Mouse (Mus musculus): ENCODE results near the gene Strn. TPM values are rescaled to one million over a fixed set of nuclear protein-coding genes. Genes with fewer than 3 reads are reported as not detected.
"Not testable (repeated sequence)": the region's sequence is repeated elsewhere in the genome, so short reads cannot be mapped to it uniquely, and the experiment has no call there.

Strn gene
- polyA plus RNA-seq, 2 experiments: 3.1 TPM

DNA sequence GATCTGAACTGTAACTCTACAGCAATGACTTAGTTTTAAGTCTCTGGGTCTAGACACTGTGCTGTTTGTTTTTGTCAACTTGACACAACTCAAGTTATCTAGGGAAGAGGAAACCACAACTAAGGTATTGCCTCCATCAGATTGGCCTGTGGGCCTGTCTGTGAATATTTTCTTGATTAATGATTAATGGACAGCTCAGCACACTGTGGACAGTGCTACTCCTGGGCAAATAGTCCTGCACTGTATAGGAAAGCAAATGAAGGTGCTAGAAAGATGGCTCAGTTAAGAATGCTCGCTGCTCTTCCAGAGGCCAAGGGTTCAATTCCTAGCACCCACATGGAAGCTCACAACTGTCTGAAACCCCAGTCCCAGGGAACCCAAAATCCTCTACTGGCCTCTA, 38.0 kb downstream of the Strn start:
- Histone ChIP-seq H3K4me1 (replicated peaks; ENCODE audit: control insufficient read depth in 2 of 2, insufficient read depth in 2 of 2, low read length in 1 of 2) (peaks cover 2 to 10% of the 10 kb centered on the region in 2 experiments; a peak in 2 of 4 replicates), H3K4me3 (ENCODE audit: insufficient read depth in 1 of 2, low read depth in 2 of 2, low read length in 2 of 2) (no peak overlapping the region), H3K27ac (no peak overlapping the region), H3K9me3 (ENCODE audit: control insufficient read depth, low read length) (no peaks in the 10 kb centered on the region), H3K36me3 (replicated peaks; ENCODE audit: control insufficient read depth, insufficient read depth, low read depth) (no peaks in the 10 kb centered on the region), H3K27me3 (ENCODE audit: control insufficient read depth, insufficient read depth, low read length) (no peaks in the 10 kb centered on the region), H3K4me2 (ENCODE audit: low read depth) (no peak overlapping the region), H3K9ac (replicated peaks) (no peak overlapping the region)
- peak; percentile 50; the same call in 1 of the 2 replicates for ATAC-seq (ENCODE audit: insufficient read depth)
- 49% methylated on average over 1 of the region's 1 CpGs for WGBS (ENCODE audit: insufficient replicate concordance)
- no peak for DNase-seq (ENCODE audit: low read depth in 3 of 3, low spot score in 3 of 3)
- no peak for TF ChIP-seq EP300 (IDR thresholded peaks at IDR 0.05; ENCODE audit: low read depth)
- no peak for TF ChIP-seq CTCF (IDR thresholded peaks at IDR 0.05; ENCODE audit: low read depth)

DNA sequence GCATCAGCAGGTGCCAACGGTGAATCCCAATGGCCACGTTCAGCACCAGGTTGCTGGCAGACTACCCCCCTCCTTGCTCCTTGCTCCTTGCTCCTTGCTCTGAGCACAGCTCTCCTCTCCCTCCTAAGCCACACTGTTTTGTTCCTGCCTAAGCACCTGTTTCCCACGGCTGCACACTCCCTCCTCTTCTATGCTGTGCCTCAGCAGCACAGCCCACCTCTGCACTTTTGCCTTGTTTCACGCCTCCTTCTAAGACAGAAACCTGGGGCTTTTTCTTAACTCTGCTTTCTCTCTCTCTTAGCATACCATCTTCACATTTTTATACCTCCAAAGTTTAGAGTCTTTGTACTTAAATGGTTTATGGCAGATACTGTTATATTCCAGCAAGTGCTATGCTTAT, 39.5 kb downstream of the Strn start:
- TF ChIP-seq CTCF (IDR thresholded peaks at IDR 0.05; ENCODE audit: low read depth): no peak
- TF ChIP-seq EP300 (IDR thresholded peaks at IDR 0.05; ENCODE audit: low read depth): no peak
- no peaks in the 10 kb centered on the region for H3K27me3 ChIP-seq (ENCODE audit: control insufficient read depth, insufficient read depth, low read length)
- no peak overlapping the region for H3K4me3 ChIP-seq (ENCODE audit: insufficient read depth in 1 of 2, low read depth in 2 of 2, low read length in 2 of 2)
- no peaks in the 10 kb centered on the region for H3K9me3 ChIP-seq (ENCODE audit: control insufficient read depth, low read length)
- no peaks in the 10 kb centered on the region for H3K36me3 ChIP-seq (replicated peaks; ENCODE audit: control insufficient read depth, insufficient read depth, low read depth)
- DNase-seq (ENCODE audit: low read depth in 3 of 3, low spot score in 3 of 3): no peak
- no peak overlapping the region for H3K4me2 ChIP-seq (ENCODE audit: low read depth)
- H3K27ac ChIP-seq: no peak overlapping the region
- no peak overlapping the region for H3K9ac ChIP-seq (replicated peaks)
- no peak for ATAC-seq (ENCODE audit: insufficient read depth)
- H3K4me1 ChIP-seq (replicated peaks; ENCODE audit: control insufficient read depth in 2 of 2, insufficient read depth in 2 of 2, low read length in 1 of 2): peaks cover 2 to 10% of the 10 kb centered on the region in 2 experiments; a peak in 2 of 4 replicates
- 77% methylated on average over 4 of the region's 4 CpGs for WGBS (ENCODE audit: insufficient replicate concordance)

DNA sequence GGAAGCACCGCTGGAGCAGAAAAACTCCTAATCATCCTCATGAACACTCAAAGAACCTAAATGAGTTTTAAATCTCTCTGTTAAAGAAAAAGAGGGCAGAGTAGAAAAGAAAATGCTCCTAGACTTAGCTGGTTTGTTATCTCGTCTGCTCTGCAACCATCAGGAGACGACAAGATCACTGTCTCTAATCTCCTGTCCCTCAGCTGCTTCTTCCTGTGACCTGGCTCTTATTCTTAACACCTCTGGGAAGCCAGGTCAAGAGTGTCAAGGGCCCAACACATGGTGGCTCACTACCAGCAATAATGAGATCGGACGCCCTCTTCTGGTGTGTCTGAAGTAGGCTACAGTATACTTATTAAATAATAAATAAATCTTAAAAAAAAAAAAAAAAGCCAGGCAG, 40.1 kb downstream of the Strn start:
- no peak overlapping the region for H3K27ac ChIP-seq
- H3K9ac ChIP-seq (replicated peaks): no peak overlapping the region
- peak in 1 of 3 experiments; percentile 9 for DNase-seq (ENCODE audit: low read depth in 3 of 3, low spot score in 3 of 3)
- no peaks in the 10 kb centered on the region for H3K27me3 ChIP-seq (ENCODE audit: control insufficient read depth, insufficient read depth, low read length)
- H3K4me3 ChIP-seq (ENCODE audit: insufficient read depth in 1 of 2, low read depth in 2 of 2, low read length in 2 of 2): no peak overlapping the region
- TF ChIP-seq CTCF (IDR thresholded peaks at IDR 0.05; ENCODE audit: low read depth) (no peak), EP300 (IDR thresholded peaks at IDR 0.05; ENCODE audit: low read depth) (peak; percentile 35; the same call in 1 of the 2 replicates)
- no peaks in the 10 kb centered on the region for H3K9me3 ChIP-seq (ENCODE audit: control insufficient read depth, low read length)
- peak; percentile 50; the same call in 1 of the 2 replicates for ATAC-seq (ENCODE audit: insufficient read depth)
- WGBS (ENCODE audit: insufficient replicate concordance): 47% methylated on average over 5 of the region's 5 CpGs
- H3K4me2 ChIP-seq (ENCODE audit: low read depth): no peak overlapping the region
- peaks cover 2 to 10% of the 10 kb centered on the region in 2 experiments; a peak in 2 of 4 replicates for H3K4me1 ChIP-seq (replicated peaks; ENCODE audit: control insufficient read depth in 2 of 2, insufficient read depth in 2 of 2, low read length in 1 of 2)
- no peaks in the 10 kb centered on the region for H3K36me3 ChIP-seq (replicated peaks; ENCODE audit: control insufficient read depth, insufficient read depth, low read depth)

DNA sequence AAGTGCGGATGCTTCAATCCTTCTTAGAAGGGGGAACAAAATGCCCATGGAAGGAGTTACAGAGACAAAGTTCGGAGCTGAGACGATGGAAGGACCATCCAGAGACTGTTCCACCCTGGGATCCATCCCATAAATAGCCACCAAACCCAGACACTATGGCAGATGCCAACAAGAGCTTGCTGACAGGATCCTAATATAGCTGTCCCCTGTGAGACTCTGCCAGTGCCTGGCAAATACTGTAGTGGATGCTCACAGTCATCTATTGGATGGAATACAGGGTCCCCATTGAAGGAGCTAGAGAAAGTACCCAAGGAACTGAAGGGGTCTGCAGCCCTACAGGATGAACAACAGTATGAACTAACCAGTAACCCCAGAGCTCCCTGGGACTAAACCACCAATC, 47.8 kb downstream of the Strn start:
- not testable (repeated sequence) for H3K4me1 ChIP-seq (replicated peaks; ENCODE audit: control insufficient read depth in 2 of 2, insufficient read depth in 2 of 2, low read length in 1 of 2); H3K4me2 ChIP-seq (ENCODE audit: low read depth); ATAC-seq (ENCODE audit: insufficient read depth); H3K27me3 ChIP-seq (ENCODE audit: control insufficient read depth, insufficient read depth, low read length); H3K36me3 ChIP-seq (replicated peaks; ENCODE audit: control insufficient read depth, insufficient read depth, low read depth); H3K9me3 ChIP-seq (ENCODE audit: control insufficient read depth, low read length); DNase-seq (ENCODE audit: low read depth in 3 of 3, low spot score in 3 of 3); H3K27ac ChIP-seq; H3K9ac ChIP-seq (replicated peaks); H3K4me3 ChIP-seq (ENCODE audit: insufficient read depth in 1 of 2, low read depth in 2 of 2, low read length in 2 of 2)
- WGBS (ENCODE audit: insufficient replicate concordance): 81% methylated on average over 3 of the region's 3 CpGs

DNA sequence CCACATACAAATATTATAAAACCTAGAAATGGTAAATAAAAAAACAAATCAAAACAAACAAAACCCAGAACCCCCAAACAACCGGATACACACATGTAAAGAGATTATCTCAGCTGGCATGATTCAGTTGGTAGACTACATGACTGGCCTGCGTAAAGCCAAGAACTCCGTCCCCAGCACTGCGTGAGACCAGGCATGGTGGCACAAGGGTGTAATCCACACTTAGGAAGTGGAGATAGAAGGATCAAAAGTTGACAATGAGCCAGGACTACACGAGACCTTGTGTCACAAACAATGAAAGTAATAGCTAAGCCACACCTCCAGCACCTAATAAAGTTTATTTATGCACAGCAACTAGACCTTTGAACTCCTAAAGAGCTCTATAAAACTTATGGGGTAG, 49.0 kb downstream of the Strn start:
- Histone ChIP-seq H3K27me3 (ENCODE audit: control insufficient read depth, insufficient read depth, low read length) (no peaks in the 10 kb centered on the region), H3K9ac (replicated peaks) (no peak overlapping the region), H3K27ac (no peak overlapping the region), H3K36me3 (replicated peaks; ENCODE audit: control insufficient read depth, insufficient read depth, low read depth) (peaks cover 10% of the 10 kb centered on the region), H3K9me3 (ENCODE audit: control insufficient read depth, low read length) (no peaks in the 10 kb centered on the region), H3K4me2 (ENCODE audit: low read depth) (no peak overlapping the region), H3K4me3 (ENCODE audit: insufficient read depth in 1 of 2, low read depth in 2 of 2, low read length in 2 of 2) (no peak overlapping the region), H3K4me1 (replicated peaks; ENCODE audit: control insufficient read depth in 2 of 2, insufficient read depth in 2 of 2, low read length in 1 of 2) (no peaks in the 10 kb centered on the region)
- ATAC-seq (ENCODE audit: insufficient read depth) (no peak), DNase-seq (ENCODE audit: low read depth in 3 of 3, low spot score in 3 of 3) (no peak)
- WGBS (ENCODE audit: insufficient replicate concordance): 79% methylated on average over 5 of the region's 5 CpGs
- no peak for TF ChIP-seq CTCF (IDR thresholded peaks at IDR 0.05; ENCODE audit: low read depth)
- no peak for TF ChIP-seq EP300 (IDR thresholded peaks at IDR 0.05; ENCODE audit: low read depth)

Measured in liver, embryonic 14.5 days (tissue).